Mouse (Mus musculus) cortical plate, adult 2 months (tissue): Measurements from ENCODE around the gene Bmp8a.

Source experiments
- CTCF ChIP-seq: fragments of 200-500 bp; IDR thresholded peaks from 2 replicates; pipeline ENCODE4 v1.5.1; 2011; ENCODE audit warnings: mild to moderate bottlenecking, control low read depth, low read length; ENCODE audit not compliant: insufficient read depth; ENCODE audit errors: extremely low read depth
- POLR2A ChIP-seq: fragments of 200-500 bp; IDR thresholded peaks from 2 replicates; pipeline ENCODE4 v1.6.1; 2011; ENCODE audit warnings: mild to moderate bottlenecking, low read length, control low read depth; ENCODE audit not compliant: insufficient read depth; ENCODE audit errors: extremely low read depth

- no peak for TF ChIP-seq POLR2A
- TF ChIP-seq CTCF: no peak
Observed at GRCm38 (mm10) chr4:123328946-123329345, 14.1 kb downstream of the Bmp8a start.
